Mouse (Mus musculus) skeletal muscle tissue, adult 2 months (tissue): ENCODE results near the gene Ralgapa2.
"Not testable (repeated sequence)": the region's sequence is repeated elsewhere in the genome, so short reads cannot be mapped to it uniquely, and the experiment has no call there.

Experiments used
- DNase-seq: peaks from one replicate; pipeline ENCODE4 v3.0.0-alpha.2; 2012; ENCODE audit warnings: low read depth, low spot score

Gene Ralgapa2

DNA sequence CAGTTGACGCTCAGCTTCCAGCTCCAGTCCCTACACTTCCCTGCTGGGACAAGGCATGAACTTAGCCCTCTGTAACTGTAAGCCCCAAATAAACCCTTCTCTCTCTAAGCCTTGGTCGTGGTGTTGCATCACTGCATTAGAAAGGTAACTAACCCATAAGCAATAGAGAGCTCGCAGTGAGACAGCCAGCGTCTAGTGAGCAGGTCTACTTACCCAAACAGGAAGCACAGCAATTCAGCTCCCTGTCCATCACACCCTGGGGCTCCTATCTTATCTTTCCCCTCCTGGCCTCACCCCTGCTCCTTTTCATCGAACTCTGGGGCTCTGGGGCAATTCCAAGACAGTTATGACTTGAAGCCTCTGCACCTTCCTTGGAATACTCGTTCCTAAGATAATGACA is 13.8 kb downstream of the Ralgapa2 start:
- no peak for DNase-seq

DNA sequence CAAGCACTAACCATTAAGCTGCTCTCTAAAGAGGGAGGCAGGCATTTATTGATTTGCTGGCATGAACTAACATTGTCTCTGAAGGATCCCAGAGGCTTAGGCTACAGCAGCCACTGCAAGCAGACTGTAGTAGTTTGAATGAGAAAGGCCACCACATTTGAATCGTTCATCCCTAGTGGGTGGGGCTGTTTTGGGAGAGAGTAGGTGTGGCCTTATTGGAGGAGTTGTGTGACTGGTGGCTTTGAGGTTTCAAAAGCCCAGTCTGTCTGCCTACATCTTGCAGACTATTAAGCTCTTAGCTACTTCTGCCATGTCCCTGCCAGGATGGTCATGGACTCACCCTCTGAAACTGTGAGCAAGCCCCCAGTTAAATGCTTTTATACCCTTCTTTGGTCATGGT is 15.1 kb downstream of the Ralgapa2 start:
- DNase-seq, result no peak

DNA sequence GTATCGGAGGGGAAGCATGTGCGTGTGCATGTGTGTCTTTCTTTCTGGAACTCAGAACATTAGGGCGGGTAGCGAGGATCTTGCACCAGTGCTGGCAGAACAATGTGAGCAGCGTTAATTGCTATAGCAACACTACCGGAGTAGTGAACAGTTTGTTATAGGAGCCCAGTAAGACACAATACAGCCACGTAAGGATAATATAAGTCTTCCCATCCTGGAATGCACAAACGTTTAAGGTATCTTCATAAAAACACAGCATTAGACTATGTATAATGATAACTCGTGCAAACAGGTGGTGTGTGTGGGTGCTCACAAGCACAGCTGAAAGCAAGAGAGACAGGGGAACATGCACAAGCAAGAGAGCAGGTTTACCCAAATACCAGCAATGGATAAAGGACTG is 16.4 kb downstream of the Ralgapa2 start:
- no peak for DNase-seq

DNA sequence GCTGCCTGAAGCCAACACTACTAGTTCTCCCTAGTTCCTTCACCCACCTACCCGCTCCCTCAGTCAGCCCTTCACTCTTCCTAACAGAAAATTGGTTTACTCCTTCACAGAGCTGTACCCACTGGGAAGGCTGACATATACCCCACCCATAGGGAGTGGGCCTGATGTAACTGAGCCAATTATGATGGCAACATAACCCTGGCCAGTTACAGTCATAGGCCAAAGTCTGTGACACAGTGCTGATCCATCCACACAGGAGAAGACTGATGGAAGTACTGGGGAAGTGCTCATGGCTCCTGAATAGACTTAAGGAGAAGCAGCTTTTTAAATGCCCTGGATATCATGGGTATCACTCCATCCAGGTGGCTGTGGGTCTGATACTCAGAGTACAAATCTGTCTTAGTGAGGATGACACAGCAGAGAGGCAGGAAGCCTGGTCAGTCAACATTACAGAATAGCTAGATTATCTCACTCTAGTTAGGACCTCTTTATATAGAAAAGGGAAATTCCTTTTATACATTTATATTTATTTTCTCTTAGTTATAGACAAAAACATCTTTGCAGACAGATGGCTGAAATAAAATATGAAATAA is 18.7 kb downstream of the Ralgapa2 start:
- DNase-seq, result no peak

DNA sequence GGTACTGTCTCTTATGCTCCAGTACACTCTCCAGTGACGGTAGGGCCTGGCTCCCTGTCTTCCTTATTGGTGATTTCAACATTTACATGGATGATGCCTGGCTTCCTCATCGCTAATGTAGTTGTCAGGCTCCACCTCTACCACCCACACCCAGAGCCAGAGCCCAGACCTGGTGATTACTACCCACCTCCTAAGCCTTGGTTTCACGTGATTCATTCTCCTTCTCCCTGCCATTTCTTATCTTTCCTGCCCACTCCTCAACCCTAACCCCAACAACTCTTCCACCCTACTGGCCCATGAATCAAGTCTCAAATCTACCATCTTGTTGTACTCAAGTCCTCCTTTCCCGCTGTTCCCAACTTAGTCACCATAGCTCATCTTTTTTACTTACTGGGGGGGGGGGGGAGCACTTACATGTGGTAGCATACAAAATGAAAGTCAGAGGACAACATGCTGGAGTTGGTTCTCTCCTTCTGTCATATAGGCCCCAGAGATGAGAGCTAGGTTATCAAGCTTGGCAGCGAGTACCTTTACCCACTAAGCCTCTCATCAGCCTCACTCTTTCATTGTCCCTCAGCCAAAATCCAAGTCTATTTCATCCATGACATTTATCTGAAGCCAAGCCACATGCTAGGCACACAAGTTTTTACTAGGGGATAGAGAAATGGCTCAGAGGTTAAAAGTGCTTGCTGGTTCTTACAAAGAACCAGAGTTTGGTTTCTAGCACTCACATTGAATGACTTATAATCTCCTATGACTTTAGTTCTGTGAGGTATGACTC is 20.1 kb downstream of the Ralgapa2 start:
- DNase-seq, result no peak

DNA sequence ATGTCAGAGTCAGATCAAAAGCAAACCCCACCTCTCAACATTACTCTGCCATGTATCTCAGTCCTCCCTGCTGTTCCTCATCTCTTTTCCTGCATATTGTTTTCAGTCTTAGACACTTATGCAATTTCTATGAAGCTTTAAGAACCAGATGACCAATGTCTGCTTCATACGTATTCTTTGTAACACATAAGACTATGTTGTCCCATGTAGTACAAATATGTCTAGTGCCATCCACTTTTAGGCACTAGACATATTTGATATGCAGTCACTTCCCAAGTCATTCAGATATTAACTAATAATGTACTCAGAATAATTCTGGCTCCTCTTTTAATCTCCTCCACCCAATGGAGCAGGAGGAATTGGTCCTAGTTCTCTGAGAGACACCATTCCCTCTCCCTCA is 21.2 kb downstream of the Ralgapa2 start:
- DNase-seq, result no peak

DNA sequence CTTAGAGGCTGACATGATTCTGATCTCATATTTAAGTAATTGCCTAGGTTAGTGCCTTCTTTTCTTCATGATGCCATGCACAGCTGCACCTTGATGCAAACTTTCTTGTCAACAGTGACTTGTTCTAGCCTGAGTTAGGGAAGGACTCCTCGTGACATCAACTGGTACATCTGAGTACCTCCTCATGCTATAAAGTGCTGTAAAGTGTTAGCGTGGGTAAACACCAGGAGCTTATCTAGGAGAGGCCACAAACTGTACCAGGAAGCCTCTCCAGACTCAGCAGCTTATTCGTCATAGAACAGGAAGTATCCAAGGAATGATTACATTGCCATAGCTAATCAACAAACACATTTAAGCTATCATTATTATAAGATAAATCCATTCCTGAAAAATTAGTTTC is 23.9 kb downstream of the Ralgapa2 start:
- DNase-seq, result no peak

DNA sequence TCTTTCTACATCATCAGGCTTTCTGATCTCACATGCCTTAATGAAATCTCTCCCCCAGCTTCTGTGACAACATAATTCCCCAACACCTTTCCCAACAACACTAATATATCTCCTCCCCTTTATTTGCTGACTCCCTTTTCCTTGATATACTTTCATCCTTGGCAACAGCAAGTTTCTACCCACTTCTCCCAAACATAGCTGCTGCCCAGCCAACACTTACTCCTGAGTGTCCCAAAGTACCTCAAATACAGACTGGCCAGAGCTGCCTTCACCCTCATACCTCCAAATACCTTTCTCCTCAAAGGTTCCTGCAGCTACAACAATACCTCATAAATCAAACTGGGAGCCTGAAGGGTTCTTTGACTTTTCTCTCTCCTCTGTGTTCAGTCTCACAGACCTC is 29.3 kb downstream of the Ralgapa2 start:
- DNase-seq, result no peak

DNA sequence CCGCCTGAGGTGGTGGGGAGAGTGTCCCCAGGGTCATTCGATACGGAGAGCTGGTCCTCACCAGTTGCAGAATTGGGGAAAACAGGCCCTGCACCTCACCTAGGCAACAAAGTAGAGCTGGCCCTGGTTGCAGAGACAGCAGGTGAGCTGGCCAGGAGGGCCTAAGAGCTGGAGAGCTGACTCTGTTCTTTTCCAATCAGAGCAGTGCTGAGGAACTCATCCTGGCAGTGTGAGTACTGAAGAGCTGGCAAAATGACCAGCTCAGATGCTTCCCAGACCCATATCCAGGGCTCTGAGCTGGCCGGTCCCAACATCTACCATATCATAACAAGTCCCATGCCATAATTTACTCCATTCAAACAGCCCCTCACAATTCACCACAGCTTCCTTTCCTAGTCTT is 34.7 kb downstream of the Ralgapa2 start:
- DNase-seq, result no peak

DNA sequence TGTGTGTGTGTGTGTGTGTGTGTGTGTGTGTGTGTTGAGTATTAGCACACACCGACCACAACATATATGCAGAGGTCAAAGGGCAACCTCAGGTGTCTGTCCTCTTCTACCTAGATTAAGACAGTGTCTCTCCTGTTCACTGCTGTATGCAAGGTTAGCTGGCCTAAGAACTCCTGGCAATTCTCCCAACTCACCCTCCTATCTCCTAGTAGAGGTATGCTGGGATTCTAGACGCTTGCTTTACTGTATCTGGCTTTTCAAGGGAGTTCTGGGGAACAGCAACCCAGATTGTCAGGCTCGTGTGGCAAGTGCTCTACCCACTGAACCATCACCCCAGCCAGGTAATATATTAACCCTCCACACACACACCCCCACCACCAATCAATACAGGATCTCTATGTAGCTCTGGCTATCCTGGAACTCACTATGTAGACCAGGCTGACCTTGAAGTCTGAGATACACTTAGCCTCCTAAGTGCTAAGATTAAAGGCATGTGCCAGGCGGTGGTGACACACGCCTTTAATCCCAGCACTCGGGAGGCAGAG is 35.6 kb downstream of the Ralgapa2 start:
- DNase-seq, result no peak

DNA sequence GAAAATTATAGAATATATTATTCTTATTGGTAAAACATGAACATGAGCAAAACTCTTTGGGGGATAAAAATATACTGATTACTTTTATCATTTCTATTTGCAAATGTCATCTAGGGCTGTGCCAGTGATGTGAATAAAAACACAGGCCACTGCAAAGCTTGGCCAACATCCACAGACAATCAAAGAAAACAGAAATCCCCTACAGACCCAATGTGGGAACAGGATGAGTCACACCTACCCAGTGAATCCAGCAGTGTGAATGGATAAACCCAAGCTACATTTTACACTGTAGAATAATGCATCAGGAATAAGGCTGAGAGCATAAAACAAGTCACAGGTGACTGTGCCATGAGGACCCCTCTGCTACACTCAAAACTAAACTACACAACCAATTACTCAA is 36.1 kb downstream of the Ralgapa2 start:
- no peak for DNase-seq

DNA sequence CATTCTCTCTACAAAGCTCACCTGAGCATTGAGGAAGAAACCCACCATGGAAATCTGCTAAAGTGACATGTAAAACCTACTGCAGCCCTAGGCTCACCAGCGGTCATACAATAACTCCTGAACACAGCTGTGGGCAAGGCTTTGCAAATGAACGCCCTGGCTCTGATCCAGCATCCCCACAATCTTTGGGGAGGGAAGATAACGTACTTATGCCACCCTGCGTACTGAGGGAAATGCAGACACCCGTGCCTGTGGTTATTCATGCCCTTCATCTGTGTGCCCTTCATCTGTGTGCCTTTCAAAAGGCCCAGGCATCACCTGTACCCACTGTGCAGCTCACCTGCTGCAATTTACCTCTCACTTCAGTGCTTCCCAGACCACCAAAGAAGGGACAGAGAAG is 41.2 kb downstream of the Ralgapa2 start:
- DNase-seq, result no peak

DNA sequence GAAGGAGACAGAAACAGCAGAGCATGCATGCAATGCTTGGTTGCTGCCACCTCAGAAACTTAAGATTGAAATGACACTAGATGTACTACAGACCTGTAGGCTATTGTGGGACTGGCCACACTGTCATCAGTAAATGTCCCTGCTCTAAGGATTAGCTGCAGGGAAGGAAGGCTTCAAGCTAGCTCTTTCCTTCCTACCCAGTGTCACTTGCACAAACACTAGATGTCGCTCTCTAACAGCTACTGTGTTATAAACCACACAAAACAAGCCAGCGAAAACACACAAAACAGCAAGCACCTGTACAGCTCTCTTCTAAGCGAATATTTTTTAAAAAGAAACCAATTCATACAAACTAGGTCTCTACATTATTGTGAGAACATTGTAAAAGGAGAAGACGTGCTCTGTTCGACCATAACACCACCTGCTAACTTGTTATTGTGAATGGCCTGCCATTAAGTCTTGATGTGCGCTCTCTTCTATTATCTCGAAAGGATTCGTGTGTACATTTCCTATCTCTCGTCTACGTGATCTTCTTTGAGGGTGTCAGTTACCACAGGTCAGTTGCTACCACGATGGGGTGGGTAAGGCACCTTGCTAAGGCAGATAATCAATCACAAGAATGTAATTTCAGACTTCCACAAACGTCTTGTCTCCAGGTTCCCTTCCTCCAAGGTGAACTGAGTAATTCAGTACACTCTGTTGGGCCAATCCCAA is 42.3 kb downstream of the Ralgapa2 start:
- peak; percentile 6 for DNase-seq

DNA sequence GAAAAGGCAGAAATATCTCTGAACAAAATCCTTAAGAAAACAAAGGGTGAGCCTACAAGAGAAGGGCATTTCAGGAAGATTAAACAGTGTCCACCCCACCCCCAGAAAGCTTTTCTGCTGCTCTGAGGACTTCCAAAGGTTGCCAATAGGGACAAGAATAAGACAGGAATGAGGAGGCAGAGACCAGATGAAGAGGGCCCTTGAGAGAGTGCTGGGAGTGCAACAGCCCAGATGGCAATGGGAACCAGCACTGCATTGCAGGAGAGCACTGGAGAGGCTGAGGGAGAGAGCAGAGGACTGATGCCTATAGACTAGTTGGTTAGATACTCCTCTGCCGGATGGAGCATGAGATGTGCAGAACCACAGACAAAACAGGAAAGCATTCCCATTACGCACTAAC is 43.2 kb downstream of the Ralgapa2 start:
- DNase-seq, result no peak

DNA sequence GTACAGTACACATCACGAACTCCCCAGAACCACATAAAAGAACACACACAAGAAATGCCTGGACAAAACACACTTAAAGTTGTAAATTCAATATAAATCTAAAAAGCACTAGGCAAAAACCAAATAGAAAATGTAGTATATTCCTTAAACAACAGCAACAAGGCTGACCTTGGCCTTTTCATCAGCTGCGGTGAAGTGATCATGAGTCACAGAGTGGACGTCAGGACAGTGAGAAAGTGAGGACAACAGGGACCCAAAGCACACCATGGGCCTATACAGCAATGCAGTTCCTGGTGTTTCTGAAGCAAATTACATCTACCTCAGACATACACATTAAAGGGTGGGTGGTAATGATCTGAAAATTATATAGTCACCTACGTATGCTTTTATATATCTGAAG is 44.1 kb downstream of the Ralgapa2 start:
- DNase-seq, result no peak

DNA sequence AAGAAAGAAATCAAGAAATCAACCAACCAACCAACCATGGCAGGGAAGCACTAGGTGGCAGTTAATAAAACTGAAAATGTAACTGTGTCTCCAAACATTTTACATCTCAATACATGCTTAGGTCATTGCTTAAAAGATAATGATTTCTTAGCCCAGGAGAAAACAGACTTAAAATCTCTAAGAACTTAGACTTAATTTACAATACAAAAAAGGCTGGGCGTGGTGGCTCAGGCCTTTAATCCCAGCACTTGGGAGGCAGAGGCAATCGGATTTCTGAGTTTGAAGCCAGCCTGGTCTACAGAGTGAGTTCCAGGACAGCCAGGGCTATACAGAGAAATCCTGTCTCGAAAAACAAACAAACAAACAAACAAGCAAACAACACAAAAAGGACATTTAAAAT is 45.3 kb downstream of the Ralgapa2 start:
- not testable (repeated sequence) for DNase-seq

DNA sequence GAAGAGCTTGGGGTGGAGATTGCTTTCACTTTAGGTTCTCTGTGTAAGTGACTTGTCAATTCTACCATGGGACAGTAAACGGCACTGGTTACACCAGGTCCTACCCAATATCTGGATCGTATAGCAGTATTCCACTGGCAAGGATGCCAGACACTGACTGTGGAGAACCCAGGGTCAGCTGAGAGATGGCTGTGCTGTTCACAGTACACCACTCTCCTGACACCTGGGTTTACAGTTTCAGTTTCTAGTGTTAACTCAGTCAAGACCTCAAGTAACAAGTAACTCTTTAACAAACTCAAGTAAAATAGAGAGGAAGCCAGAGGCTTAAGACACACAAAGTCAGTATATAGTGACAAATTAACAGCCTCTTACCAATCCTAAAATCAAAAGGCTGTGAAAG is 54.6 kb downstream of the Ralgapa2 start:
- no peak for DNase-seq

DNA sequence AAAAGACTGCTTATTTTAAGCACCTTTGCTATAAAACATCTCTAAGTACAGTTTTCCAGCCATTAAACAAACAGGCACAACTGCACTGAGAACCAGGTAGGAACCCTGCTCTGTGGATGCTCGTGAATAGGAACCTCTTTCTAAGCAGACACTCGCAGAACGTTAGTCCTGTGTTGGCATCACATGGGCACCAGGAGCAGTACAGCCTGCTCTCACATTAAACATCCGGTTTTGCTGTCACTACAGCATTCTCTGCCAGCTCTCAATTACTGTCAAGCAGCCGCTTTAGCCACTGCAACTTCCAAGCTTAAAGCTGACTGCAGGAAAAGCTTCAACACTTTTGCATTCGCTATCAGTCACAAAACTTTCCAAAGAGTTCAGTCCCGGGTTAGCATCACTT is 55.5 kb downstream of the Ralgapa2 start:
- DNase-seq, result no peak

DNA sequence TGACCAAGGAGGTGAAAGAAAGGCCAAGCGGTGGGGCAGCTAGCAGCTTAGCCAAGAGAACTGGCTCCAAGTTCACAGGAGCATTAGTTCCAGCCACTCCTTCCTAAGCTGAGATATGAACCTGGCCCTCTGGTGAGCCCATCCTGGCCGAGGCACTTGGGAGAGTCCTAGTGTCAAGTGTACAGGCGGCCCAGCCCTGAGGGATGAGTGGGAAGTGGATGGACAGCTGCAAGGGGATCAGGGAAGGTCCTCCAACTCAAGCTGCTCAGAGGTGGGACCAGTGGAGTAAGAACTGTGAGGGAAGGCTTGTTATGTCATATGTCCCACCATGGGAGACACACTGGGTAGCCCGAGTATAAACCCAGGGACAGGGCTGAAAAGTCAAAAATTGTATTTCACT is 56.1 kb downstream of the Ralgapa2 start:
- no peak for DNase-seq

DNA sequence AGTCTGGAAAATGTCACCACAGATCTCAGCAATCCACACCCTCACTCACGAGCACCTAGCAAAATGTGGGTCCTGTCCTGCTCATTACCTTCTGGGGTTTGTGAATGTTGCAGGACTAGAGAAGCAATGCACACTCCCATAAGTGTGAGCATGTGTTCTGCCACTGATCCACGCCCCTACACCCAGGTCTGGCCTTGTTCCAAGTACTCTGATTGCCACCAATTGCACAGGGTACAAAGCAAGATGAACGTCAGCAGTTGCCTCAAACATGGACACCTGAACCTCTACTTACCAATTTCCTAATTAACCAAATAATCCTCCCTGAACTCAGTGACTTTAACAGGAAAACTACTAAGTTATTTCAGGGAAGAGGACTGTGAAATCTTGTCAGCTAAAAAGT is 68.1 kb downstream of the Ralgapa2 start:
- DNase-seq, result no peak

DNA sequence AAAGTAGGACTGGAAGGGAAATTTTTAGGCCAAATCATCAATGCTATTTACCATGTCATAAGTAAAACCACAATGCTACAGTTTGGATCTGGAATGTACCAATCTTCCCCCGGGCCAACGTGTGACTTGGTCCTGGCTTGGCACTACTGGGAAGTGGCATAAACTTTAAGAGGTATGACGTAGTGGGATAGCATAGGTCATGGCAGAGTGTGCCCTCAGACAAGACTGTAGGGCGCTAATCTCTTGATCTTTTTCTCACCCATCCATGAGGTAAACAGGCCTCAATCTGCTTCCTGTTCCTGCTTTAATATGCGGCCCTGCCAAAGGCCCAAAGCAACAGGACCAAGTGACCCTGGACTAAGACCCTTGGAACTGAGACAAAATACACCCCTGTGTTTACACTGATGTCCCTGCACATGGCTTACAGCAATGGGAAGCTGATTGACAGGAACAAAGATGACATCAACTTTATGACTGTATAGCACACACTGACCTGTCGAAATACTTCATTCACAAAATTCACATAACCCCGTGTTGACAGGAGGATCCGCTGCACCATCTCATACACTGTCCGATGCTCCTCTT is 68.8 kb downstream of the Ralgapa2 start:
- DNase-seq, result no peak

DNA sequence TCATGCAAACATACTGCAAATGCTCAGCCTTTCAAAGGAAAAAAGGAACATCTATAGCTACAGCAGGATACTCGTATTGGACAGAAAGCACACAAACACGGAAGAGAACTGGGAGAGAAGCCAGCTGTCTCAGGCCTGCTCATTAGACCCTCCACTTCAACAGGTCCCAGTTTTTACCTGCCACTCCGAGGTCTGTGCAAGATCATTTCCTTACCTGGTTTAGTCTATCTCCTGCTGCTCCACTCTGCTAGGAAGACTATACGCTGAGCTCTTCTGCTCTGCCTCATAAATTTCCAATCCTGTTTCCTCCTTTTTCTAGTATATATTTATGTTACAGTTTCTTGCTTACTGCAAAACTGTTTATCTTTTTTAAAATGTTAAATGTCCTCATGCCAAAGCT is 70.4 kb downstream of the Ralgapa2 start:
- DNase-seq, result no peak
